Mouse (Mus musculus): Measurements from ENCODE around the gene Eif2d.

DNA sequence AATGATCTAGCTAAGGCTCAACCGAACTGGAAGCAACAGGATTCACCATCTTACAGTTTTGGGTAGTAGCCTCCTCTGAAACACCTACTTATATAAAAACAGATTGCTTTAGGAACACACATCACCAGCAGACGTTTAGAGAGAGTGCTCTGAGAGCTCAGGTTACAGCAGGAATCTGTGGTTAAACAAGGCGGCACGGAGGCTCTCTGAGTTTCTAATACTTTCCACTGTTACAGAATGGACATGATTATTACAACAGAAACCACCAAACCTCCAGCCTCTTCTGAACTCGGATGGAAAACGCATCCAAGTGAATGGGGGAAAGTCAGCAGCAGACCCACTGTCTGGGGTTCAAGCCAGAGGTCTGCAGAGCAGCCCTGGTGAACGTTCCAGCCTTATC, 83.1 kb downstream of the Eif2d start:
- TF ChIP-seq MAX (IDR thresholded peaks at IDR 0.05) (no peak), CTCF (IDR thresholded peaks at IDR 0.05; ENCODE audit: control insufficient read depth, insufficient read depth, insufficient read length) (no peak), MYOD1 (IDR thresholded peaks at IDR 0.05; ENCODE audit: control insufficient read depth, insufficient read length, low read depth) (no peak)

Data from C2C12 (cell line).